Mouse (Mus musculus) lung, adult 2 months (tissue): ENCODE data around the gene Gfod1.

Experiments used
- CTCF ChIP-seq: fragments of 200-500 bp; IDR thresholded peaks from 2 replicates; pipeline ENCODE4 v1.5.1; 2011; ENCODE audit warnings: mild to moderate bottlenecking, low read length, control low read depth; ENCODE audit not compliant: insufficient read depth
- POLR2A ChIP-seq: fragments of 200-500 bp; IDR thresholded peaks from 2 replicates; pipeline ENCODE4 v1.6.1; 2011; ENCODE audit warnings: low read depth, mild to moderate bottlenecking, control low read depth, low read length, borderline replicate concordance; ENCODE audit errors: extremely low read depth

DNA sequence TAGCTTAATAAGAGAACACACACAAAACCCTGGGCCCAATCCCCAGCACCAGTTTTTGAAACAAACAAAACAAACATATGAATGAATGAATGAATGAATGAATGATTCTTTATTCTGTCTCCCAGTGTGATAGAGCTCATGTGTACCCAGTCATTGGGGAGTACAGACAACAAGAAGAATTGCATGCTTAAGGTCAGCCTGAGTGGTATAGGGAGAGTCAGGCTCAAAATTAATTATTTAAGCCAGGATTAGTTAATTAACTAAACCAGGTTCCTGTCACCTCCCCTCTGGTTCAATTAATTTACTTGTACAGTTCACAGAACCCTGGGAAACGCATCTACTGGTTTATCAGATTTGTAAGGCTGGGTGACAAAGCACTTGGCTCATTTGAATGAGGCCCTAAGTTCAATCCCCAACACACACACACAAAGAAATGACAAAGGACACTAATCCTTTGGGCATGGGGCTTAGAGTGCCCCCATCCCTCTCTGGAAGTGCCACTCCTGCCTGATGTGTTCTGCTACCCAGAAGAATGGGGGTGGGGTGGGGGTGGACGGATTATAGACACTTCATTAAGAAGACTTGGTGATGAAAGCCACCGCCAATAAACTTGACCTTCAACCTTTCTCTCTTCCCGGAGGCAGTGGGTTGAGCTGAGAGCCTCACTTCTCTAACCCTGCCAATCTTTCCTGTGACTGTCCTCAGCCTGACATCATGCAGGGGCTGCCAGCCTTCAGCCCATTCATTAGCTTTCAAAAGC lies 34.3 kb downstream of the Gfod1 start:
- no peak for TF ChIP-seq POLR2A
- TF ChIP-seq CTCF = no peak
